Mouse (Mus musculus): Measurements from ENCODE around the gene Gmds.
A peak's percentile ranks its signal among the peaks of the same experiment; 100 is the strongest.

Gene Gmds

DNA sequence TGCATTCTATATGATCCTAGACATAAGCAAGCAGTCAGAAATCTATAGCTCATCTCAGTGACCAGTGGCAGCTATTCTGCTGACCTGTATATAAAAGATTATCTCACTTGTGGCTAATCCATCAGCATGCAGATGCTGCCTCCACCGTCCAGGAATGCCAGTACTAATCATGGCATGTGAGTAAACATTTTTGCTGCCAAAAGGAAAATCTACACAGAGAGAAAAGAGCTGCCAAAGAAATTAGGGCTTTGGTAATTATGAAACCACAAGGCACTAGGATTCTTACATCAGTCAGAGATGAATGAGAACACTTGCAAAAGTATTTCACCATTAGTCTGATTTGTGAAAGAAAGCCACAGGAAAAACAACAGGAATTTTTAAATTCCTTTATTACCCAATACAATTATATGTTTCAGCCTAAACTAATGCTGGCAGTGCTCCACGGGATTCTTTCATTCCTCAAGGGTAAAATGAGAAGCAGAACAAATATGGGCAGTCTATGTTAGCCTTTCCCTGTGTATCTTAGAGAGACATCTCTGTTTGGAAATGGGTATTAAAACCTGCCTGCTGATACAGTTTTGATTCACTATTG is 71.3 kb downstream of the Gmds start:
- no peak for DNase-seq (ENCODE audit: low spot score)

DNA sequence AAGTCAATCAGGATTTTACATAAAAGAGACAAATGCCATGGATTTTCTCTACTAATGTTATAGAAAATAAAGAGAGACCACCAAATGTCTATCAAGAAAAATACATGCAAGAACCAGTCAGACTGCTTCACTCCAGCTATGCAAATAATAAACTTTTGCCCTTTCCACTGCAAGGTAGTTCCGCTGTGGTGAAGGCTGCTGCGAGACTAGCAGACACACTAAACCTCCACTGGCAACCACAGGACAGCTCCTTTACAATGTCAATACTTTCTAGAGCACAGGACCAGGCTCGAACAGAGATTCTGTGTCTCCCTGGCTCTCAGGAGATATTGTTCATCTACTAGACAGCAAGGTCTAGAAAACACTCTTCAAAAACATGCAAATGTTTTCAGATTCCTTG is 71.8 kb downstream of the Gmds start:
- DNase-seq (ENCODE audit: low spot score) = no peak

DNA sequence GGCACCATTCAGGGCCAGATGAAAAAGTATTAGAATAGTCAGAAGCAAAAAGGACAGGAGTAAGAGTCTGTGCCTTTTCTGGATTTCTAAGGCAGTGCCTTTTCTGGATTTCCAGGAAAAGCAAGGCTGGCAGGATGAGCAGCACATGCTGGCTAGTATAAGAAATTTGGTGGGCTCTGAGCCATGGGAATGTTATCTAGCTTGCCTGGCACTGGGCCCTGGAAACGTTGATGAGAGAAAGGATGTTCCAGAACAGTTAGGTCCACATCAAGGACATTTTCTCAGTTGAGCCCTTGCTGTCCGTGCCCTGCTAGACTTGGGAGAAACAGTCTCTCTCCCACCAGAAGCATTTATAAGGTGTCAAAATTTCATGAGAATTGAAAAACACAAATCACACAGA is 82.4 kb downstream of the Gmds start:
- DNase-seq (ENCODE audit: low spot score) = no peak

DNA sequence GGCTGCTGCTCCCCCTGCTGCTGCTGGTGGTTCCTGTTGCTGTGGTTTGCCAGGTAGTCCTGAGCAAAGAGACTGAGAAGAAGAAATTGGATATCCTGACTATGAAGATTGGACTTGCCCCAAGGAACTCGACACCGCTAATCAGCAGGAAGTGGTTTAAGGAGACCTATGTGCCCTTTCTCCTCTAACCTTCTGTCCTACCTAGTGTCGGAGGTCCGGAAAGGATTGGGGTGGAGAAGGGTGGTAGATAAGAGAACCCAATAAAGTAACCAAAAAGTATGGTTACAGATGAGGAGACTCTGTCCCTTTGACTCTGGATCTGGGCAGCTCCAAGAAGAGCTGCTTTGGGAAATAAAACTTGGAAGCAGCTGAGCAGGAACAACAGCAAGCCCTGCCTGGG is 86.3 kb downstream of the Gmds start:
- DNase-seq (ENCODE audit: low spot score) = no peak

DNA sequence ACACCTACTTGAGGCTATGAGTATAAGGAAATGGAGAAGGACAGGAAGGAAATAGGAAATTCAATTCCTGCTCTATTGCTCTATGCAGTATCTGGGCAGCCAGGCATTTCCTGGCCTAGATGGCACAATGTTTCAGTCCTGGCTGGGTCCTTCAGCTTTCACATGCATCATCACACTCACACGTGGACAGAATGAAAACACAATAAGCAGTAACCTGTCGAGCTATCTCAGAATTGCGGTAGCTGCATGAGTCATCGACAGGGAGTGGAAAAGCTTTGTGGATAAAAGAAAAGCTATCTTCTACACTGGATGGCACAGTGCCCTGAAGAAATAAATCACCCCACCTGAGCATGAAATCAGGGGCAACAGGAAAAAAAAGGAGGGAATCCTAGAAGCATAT is 96.3 kb downstream of the Gmds start:
- DNase-seq (ENCODE audit: low spot score) = no peak

DNA sequence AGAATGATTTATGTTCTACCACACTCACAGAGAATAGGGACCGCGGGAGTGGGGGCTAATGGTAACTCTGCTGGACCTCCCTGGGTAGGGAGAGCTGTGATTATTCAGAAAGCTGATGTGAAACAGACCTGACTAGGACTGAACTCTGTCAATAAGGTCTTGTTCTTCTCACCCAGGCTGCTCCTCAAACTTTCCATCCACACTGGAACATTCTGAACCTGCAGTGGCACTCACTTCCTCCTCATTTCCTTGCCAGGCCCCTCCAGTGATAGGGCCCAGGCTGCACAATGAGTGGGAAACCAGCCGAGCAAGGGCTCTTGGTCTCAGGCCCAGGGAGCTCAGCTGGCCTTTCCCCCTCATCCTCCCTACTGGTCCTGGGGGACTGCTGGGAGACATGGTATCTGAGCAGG is 102.3 kb downstream of the Gmds start:
- DNase-seq (ENCODE audit: low spot score) = no peak

DNA sequence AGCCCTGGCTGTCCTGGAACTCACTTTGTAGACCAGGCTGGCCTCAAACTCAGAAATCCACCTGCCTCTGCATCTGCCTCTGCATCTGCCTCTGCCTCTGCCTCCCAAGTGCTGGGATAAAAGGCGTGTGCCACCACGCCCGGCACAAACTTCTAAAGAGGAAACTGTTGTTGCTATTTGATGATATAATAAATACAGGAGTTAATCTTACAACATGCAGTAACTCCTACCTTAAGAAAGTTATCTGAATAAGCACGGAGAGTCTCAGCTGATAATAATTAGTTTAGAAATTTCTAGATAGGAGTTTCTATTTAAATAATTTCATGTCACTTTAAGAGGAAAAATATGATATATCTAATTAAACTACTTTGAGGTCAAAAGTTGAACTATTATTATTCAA is 103.5 kb downstream of the Gmds start:
- DNase-seq (ENCODE audit: low spot score) = no peak

DNA sequence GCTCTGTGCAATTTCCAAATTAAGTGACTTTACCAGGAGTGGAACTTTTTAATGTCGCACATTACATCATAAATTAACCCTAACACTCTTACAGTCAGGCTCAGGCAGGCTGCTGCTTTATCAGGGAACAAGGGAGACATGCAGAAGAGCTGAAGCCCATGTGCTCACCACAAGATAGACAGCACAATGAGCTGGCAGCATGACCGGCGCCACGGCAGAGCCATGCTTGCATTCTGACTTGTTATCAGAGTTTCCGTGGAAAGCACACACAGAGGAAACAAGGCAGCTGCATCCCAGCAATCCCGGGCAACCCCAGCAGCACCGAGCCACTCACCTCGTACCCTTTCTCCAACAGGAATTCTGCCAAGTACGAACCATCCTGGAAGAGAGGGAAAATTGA is 104.5 kb downstream of the Gmds start:
- no peak for DNase-seq (ENCODE audit: low spot score)

DNA sequence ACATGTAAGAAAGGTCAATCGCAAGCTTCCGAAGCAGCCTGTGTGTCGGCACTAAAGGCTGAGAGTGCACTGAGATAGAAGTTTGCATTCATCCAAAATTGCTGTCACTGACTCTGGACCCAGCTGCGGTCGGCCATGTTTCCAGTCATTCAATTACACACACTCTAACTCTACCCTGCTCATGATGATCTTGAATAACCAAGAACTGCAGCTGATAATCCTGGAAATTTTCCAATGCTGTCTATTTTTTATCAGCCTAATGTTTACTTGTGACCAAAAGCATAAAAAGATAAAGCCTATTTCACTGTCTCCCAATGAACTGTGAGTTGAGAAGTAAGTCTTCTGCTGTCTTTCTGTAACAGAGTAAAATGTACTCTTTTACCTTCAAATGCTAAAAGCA is 106.1 kb downstream of the Gmds start:
- DNase-seq (ENCODE audit: low spot score) = no peak

DNA sequence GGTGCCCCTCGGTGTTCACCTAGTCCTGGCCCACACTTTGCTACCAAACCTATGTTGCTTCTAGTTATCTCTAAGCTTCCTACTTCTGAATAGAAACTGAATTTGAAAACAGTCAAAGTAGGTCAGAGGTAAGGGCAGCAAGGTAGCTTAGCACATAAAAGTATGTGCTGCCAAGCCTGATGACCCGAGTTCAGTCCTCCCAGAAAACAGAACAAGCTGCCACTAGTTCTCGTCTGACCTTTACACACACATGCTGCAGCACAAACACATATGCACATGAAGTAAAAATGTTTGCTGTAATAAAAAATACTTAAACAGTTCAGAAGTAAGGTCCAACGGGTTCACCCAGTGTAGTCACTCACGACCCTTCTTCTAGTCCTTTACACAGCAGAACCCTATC is 106.6 kb downstream of the Gmds start:
- DNase-seq (ENCODE audit: low spot score) = no peak

DNA sequence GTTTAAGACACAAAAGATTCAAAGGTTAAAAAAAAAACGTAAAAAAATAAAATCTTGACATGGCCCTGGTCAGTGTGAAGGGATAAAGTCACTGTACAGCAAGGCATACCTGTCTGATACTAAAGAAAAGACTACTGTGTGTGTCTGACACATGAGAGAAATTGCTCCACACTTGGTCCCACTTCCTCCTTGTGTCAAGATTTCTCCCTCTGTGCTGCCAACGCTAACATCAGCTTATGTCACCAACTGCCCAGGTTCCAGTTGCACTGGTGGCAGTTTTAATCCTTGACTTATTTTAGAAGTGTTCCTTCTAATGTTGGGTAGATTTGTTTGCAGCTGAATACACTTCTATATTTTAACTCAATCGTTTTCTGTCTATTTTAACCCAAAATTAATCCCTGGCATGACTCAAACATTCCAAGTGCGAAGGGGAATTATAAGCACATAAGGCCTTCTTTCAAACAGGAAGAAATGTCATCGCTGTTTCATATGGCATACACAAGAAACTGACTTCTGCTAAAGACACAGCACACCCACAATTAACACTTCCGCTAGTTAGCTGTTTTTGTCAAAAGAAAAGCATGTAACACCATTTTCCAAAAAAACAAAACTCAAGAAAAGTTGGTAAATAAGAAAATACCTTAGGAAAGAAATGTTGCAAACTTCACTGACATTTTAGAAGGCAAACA is 110.5 kb downstream of the Gmds start:
- DNase-seq (ENCODE audit: low spot score) = no peak

DNA sequence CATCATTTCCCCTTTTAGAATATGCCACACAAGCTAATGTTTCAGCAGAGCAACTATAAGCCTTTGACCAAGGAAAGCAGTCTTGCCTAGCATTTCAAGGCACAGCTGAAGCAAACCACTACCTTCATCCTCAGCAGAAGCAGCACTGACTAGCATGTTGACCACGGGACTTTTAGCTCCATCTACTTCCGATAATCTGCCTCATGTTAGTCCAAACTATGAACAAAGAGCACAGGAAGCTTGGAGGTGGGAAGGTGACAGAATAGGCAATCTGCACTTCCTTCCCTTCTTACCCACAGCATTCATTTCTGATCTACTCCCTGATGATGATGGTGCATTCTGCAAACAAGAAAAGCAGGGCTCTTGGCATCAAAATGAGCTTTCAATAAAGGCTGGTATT is 120.9 kb downstream of the Gmds start:
- DNase-seq (ENCODE audit: low spot score) = no peak

DNA sequence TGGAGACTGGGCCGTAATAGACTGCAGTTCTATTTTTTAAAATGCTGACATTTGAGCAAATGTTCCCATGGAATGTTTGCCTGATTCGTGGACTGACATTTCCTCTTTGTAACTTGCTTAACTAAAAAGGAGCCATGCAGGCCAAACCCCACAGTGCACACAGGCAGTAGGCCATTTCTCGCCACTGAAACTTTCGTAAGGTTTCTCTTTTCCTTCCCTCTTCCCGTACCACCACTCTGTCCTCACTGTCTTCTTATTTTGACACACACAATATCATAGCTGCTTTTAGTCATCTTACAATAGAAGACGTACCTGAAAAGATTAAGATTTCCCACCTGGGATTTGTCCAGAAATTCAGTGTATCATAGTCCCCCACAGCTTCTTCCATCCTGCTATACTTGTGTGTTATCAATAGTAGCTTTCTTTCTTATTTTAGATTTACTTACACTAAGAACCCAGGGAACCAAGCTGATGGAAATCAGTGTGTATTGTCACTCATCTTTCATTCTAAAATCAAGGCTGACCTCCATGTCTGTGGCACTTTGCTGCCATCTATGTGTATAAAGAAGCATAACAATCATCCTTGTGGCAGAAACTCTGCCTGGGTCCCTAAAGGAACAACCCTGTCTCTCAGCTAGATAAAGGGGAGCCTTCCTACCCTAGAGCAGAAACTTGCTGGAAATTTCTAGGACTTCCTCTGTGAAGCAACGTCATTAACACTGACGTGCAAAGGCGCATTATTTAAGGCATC is 124.7 kb downstream of the Gmds start:
- peak; percentile 87 for DNase-seq (ENCODE audit: low spot score)

DNA sequence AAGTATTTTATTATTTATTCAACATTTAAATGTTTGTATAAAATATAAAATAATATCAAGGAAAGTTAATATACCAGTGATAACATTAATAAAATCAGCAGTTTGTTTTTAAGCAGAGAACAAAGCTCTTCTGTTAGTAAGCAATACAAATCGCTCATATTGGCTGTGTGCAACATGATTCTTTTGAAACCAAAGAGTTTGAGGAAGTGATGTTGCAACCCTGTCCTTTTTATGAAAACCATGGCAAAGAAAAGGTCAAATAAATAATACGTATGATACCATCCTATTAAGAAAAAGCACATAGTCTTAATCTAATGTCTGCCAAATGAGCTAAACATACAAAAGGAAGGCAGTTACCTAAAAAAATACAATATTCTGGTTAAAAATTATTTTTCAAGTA is 126.4 kb downstream of the Gmds start:
- DNase-seq (ENCODE audit: low spot score) = no peak

DNA sequence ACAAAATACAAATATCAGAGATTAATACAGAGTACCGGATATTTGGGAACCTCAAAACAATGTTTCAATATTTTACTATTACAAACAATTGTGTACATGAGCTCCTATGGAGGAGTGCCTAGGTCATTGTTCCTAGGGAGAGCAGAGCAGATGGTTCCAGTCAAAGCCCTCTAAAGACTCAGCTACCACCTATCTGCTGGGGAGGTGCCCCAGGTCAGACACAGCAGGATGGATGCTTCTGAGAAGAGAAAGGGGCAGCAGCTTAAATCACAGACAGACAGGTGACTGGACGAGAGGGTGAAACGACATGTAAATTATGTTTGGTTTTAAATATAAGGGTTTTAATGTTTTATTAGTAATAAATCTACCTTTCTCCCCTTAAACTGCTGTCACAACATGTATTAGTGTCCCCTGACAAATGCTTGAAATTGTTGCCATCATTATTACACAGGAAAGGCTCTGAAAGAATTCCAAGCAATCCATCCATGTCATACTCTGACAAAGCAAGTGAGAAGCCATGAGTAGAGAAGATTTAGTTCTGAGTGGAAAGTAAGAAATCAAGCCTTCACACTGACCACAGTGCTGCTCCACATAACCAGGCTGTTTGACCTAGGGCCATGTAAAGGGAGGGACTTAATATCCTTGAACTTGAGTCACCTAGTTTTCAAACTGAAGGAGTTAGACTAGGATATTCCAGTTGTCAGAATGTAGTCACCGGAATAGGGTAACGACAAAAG is 131.2 kb downstream of the Gmds start:
- DNase-seq (ENCODE audit: low spot score) = peak; percentile 47

DNA sequence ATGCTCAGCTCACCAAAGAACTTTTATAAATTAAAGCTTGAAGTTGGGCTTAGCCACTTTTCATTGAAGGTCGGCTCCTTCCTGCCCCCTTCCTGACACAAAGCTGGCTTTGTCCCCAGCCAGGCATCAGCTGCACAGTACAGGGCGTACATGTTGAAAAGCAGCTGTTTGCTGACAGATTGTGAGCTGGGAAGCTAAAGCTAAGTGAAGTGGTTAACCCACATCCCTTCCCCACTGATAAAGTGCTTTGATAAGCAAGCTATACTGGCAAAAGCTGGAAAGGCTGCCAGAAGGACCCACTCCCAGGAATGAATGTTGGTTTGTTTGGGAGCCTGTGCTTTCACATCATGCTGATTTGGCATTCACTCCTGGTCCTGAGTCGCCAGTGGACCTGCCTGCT is 158.6 kb downstream of the Gmds start:
- DNase-seq (ENCODE audit: low spot score) = peak; percentile 73

DNA sequence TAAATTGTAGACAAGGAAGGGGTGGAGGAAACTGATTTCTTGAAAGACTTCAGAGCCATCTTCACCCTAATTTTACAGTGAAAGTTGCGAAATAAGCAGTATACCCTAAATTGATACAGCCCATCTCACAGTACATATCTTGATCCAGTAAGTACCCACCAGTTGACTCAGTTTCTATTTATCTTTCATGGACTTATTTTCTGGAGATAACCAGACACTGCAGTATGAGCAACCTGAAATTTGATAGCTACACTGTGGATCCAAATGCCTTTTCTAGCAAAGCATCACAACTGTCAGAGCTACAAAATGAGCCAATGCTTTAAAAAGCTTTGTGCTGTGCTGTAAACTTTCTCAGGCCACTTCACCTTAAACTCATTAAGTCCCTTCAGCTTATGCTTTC is 159.9 kb downstream of the Gmds start:
- DNase-seq (ENCODE audit: low spot score) = no peak

DNA sequence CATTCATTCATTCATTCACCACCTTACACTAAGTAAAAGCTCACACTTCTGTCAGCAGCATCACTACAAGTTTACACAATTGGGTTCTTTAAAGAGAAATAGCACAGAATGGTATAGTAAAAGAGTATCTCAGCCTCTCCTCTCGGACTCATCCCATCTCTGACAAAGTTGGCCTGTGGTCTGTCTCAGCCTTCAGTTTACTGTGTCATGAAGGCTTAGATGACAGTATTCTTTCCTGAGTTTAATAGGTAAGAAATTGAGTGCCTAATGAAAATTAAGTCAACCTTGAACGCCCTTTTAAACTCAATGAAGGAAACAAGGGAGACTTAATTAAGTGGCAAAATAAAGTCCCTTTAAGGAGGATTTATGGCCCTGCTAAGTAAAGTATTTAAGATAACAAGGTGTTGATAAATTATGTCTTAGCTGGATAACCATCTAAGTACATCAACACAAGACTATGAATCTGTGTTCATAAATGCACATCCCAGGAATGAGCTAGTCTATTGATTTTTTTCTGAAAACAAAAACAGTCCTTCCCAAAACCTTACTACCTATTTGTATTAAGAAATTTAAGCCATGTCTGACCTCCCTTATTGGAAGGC is 160.6 kb downstream of the Gmds start:
- no peak for DNase-seq (ENCODE audit: low spot score)

DNA sequence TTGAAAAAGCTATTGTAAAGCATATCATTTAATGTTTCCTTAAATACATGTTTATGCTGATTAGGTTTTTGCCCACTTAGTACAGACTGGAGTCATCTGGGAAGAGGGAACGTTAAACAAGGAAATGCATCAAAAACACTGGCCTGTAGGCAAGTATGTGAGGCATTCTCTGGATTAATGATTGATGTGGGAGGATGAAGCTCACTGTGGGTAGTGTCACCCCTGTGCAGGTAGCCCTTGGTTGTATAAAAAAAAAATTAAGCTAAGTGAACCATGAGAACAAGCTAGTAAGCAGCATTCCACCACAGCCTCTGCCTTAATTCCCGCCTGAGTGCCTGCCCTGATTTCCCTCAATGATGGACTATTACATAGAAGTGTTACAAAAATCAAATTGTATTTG is 163.5 kb downstream of the Gmds start:
- no peak for DNase-seq (ENCODE audit: low spot score)

DNA sequence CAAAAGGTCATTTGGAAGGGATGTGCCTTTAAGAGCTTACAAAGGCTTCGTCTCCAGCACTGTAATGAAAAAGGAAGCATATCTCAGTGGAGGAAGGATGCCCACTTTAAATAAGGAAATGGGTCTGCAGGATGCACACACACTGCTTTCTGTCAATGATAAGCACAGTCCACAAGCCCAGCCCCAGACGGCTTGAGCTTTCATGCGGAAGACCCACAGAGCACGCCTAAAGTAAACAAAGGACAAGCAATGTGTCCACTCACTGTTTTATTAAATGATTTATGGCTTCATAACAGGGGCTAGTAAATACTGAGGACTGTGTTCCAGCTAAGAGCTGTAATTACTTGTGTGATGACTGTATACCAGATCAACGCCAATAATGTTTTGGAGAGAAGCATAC is 169.4 kb downstream of the Gmds start:
- DNase-seq (ENCODE audit: low spot score) = peak; percentile 51

DNA sequence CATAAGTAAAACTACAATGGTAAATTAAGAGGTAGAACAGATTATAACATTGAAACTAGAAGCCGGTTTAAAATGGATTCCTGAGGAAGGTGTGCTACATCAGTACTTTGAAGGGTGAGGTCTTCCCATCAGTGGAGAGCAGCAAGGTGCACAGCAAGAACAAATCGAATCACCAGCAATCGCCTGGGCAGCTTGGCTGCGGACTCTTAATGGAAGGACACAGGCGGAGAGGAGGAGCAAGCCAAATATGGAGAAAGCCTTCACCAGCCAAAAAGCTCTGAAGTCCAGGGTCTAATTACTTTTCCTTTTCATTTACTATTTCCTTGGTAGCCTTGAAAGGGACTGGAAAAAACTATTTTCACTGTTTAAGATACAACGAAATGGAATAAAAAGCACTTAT is 170.7 kb downstream of the Gmds start:
- peak; percentile 18 for DNase-seq (ENCODE audit: low spot score)

DNA sequence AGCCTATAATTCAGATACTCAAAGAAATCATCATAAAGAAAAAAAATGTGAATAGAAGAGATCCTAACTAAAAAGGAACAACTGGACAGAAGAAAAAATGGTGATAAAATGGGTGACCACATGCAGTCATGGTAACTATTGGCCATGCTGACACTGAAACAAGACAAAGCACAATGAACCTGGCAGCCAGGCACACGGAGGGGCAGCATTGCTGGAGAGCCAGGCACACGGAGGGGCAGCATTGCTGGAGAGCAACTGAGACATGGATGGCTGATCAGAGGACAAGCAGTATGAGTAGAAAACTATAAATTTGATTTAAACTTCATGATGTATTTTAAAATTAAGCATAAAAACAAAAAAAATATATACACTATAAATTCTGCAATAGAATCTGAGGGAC is 173.0 kb downstream of the Gmds start:
- peak; percentile 25 for DNase-seq (ENCODE audit: low spot score)
